Mouse (Mus musculus) skeletal muscle tissue, adult 2 months (tissue): ENCODE data around the gene Eapp.
"Not testable (repeated sequence)": the region's sequence is repeated elsewhere in the genome, so short reads cannot be mapped to it uniquely, and the experiment has no call there.

Experiments
- DNase-seq: peaks from one replicate; pipeline ENCODE4 v3.0.0-alpha.2; 2012; ENCODE audit warnings: low read depth, low spot score

Eapp gene

GRCm38 (mm10) chr12:54683182-54683581, 12.5 kb downstream of the Eapp start:
- DNase-seq = no peak

GRCm38 (mm10) chr12:54676709-54677108, 19.0 kb downstream of the Eapp start:
- DNase-seq = no peak

- DNase-seq = no peak
These were observed 20.3 kb downstream of the Eapp start for GRCm38 (mm10) chr12:54675396-54675795.

- no peak for DNase-seq
These were observed 24.4 kb downstream of the Eapp start for GRCm38 (mm10) chr12:54671262-54671661.

- DNase-seq = no peak
These were observed 27.6 kb downstream of the Eapp start for GRCm38 (mm10) chr12:54668141-54668540.

GRCm38 (mm10) chr12:54665526-54665925, 30.2 kb downstream of the Eapp start:
- DNase-seq = no peak

GRCm38 (mm10) chr12:54661470-54661869, 34.2 kb downstream of the Eapp start:
- not testable (repeated sequence) for DNase-seq

- no peak for DNase-seq
These were observed 35.8 kb downstream of the Eapp start for GRCm38 (mm10) chr12:54659901-54660300.

- no peak for DNase-seq
These were observed 37.1 kb downstream of the Eapp start for GRCm38 (mm10) chr12:54658425-54659092.

GRCm38 (mm10) chr12:54657951-54658350, 37.7 kb downstream of the Eapp start:
- DNase-seq = no peak

GRCm38 (mm10) chr12:54657226-54657625, 38.5 kb downstream of the Eapp start:
- DNase-seq = no peak

- peak; percentile 92 for DNase-seq
These were observed 39.1 kb downstream of the Eapp start, which contains the start of gene Sptssa for GRCm38 (mm10) chr12:54656396-54657171. Sptssa (minus strand) TSS chr12:54656573.

- no peak for DNase-seq
These were observed 39.7 kb downstream of the Eapp start for GRCm38 (mm10) chr12:54656039-54656395.

GRCm38 (mm10) chr12:54655292-54656038, 40.2 kb downstream of the Eapp start:
- DNase-seq = no peak

GRCm38 (mm10) chr12:54654741-54655140, 41.0 kb downstream of the Eapp start:
- DNase-seq = no peak

GRCm38 (mm10) chr12:54654141-54654540, 41.6 kb downstream of the Eapp start:
- no peak for DNase-seq

GRCm38 (mm10) chr12:54652346-54652745, 43.4 kb downstream of the Eapp start:
- DNase-seq = no peak

- no peak for DNase-seq
These were observed 43.9 kb downstream of the Eapp start for GRCm38 (mm10) chr12:54651820-54652219.

- no peak for DNase-seq
These were observed 44.5 kb downstream of the Eapp start for GRCm38 (mm10) chr12:54651158-54651557.

- no peak for DNase-seq
These were observed 50.8 kb downstream of the Eapp start for GRCm38 (mm10) chr12:54644947-54645346.

- no peak for DNase-seq
These were observed 52.3 kb downstream of the Eapp start for GRCm38 (mm10) chr12:54643320-54643892.

GRCm38 (mm10) chr12:54641374-54641773, 54.3 kb downstream of the Eapp start:
- no peak for DNase-seq
